Mouse (Mus musculus): ENCODE measurements around the gene Slc25a17. TPM values are rescaled to one million over a fixed set of nuclear protein-coding genes. Genes with fewer than 3 reads are reported as not detected.

The Slc25a17 gene
- total RNA-seq, 1 experiment, result 86.3 TPM

GRCm38 (mm10) chr15:81284121-81284734, 76.4 kb downstream of the Slc25a17 start:
- Histone ChIP-seq H3K4me3 (ENCODE audit: insufficient read depth in 1 of 2, low read depth in 1 of 2, low read length in 2 of 2, poor library complexity in 1 of 2, severe bottlenecking in 1 of 2) (no peak overlapping the region), H3K9ac (ENCODE audit: insufficient read depth, low read depth, low read length, poor library complexity, severe bottlenecking) (no peak overlapping the region), H3K36me3 (ENCODE audit: control insufficient read depth, insufficient read depth, low read length, poor library complexity, severe bottlenecking) (no peaks in the 10 kb centered on the region), H3K9me3 (ENCODE audit: control insufficient read depth, insufficient read depth, low read depth, low read length) (no peaks in the 10 kb centered on the region), H3K4me1 (ENCODE audit: control insufficient read depth in 2 of 2, insufficient read depth in 2 of 2, low read length in 2 of 2, poor library complexity in 1 of 2) (0 out of 4 replicates have a peak, but pooled peaks cover 1 to 2% of the 10 kb centered on the region in 2 experiments), H3K27ac (ENCODE audit: insufficient read depth, low read depth, low read length, poor library complexity, severe bottlenecking) (no peak overlapping the region)
- in situ Hi-C loops (cut with MboI; ENCODE audit: low sequenced_read_pairs in 2 of 2, unreplicated experiment in 2 of 2), result no loop called here
- no peak for TF ChIP-seq ZNF384 (IDR thresholded peaks at IDR 0.05; ENCODE audit: low read depth, low read length)
- TF ChIP-seq CHD2 (IDR thresholded peaks at IDR 0.05; ENCODE audit: low read depth, low read length), result no peak
- TF ChIP-seq HCFC1 (IDR thresholded peaks at IDR 0.05; ENCODE audit: borderline replicate concordance, insufficient read depth, low read length), result no peak
- TF ChIP-seq MAFK (IDR thresholded peaks at IDR 0.05; ENCODE audit: insufficient read depth, low read depth, low read length), result no peak
- no peak for TF ChIP-seq ZC3H11A (IDR thresholded peaks at IDR 0.05; ENCODE audit: borderline replicate concordance, low read depth, low read length)
- no peak for DNase-seq (ENCODE audit: low read depth, low spot score)

- no peaks in the 10 kb centered on the region for H3K36me3 ChIP-seq (ENCODE audit: control insufficient read depth, insufficient read depth, low read length, poor library complexity, severe bottlenecking)
- in situ Hi-C loops (cut with MboI; ENCODE audit: low sequenced_read_pairs in 2 of 2, unreplicated experiment in 2 of 2), result no loop called here
- no peak overlapping the region for H3K27ac ChIP-seq (ENCODE audit: insufficient read depth, low read depth, low read length, poor library complexity, severe bottlenecking)
- H3K4me1 ChIP-seq (ENCODE audit: control insufficient read depth in 2 of 2, insufficient read depth in 2 of 2, low read length in 2 of 2, poor library complexity in 1 of 2), result 0 out of 4 replicates have a peak, but pooled peaks cover 2 to 4% of the 10 kb centered on the region in 2 experiments
- no peak overlapping the region for H3K9ac ChIP-seq (ENCODE audit: insufficient read depth, low read depth, low read length, poor library complexity, severe bottlenecking)
- no peak for DNase-seq (ENCODE audit: low read depth, low spot score)
- no peak overlapping the region for H3K4me3 ChIP-seq (ENCODE audit: insufficient read depth in 1 of 2, low read depth in 1 of 2, low read length in 2 of 2, poor library complexity in 1 of 2, severe bottlenecking in 1 of 2)
- no peaks in the 10 kb centered on the region for H3K9me3 ChIP-seq (ENCODE audit: control insufficient read depth, insufficient read depth, low read depth, low read length)
- TF ChIP-seq ZNF384 (IDR thresholded peaks at IDR 0.05; ENCODE audit: low read depth, low read length), result no peak
- no peak for TF ChIP-seq ZC3H11A (IDR thresholded peaks at IDR 0.05; ENCODE audit: borderline replicate concordance, low read depth, low read length)
- TF ChIP-seq HCFC1 (IDR thresholded peaks at IDR 0.05; ENCODE audit: borderline replicate concordance, insufficient read depth, low read length), result no peak
- no peak for TF ChIP-seq MAFK (IDR thresholded peaks at IDR 0.05; ENCODE audit: insufficient read depth, low read depth, low read length)
- TF ChIP-seq CHD2 (IDR thresholded peaks at IDR 0.05; ENCODE audit: low read depth, low read length), result no peak
Measured at GRCm38 (mm10) chr15:81278699-81279098, 81.9 kb downstream of the Slc25a17 start.

GRCm38 (mm10) chr15:81277928-81278327, 82.7 kb downstream of the Slc25a17 start:
- Histone ChIP-seq H3K36me3 (ENCODE audit: control insufficient read depth, insufficient read depth, low read length, poor library complexity, severe bottlenecking) (no peaks in the 10 kb centered on the region), H3K9ac (ENCODE audit: insufficient read depth, low read depth, low read length, poor library complexity, severe bottlenecking) (no peak overlapping the region), H3K9me3 (ENCODE audit: control insufficient read depth, insufficient read depth, low read depth, low read length) (no peaks in the 10 kb centered on the region), H3K27ac (ENCODE audit: insufficient read depth, low read depth, low read length, poor library complexity, severe bottlenecking) (no peak overlapping the region), H3K4me1 (ENCODE audit: control insufficient read depth in 2 of 2, insufficient read depth in 2 of 2, low read length in 2 of 2, poor library complexity in 1 of 2) (0 out of 4 replicates have a peak, but pooled peaks cover 2 to 4% of the 10 kb centered on the region in 2 experiments), H3K4me3 (ENCODE audit: insufficient read depth in 1 of 2, low read depth in 1 of 2, low read length in 2 of 2, poor library complexity in 1 of 2, severe bottlenecking in 1 of 2) (no peak overlapping the region)
- in situ Hi-C loops (cut with MboI; ENCODE audit: low sequenced_read_pairs in 2 of 2, unreplicated experiment in 2 of 2), result no loop called here
- no peak for DNase-seq (ENCODE audit: low read depth, low spot score)
- TF ChIP-seq ZNF384 (IDR thresholded peaks at IDR 0.05; ENCODE audit: low read depth, low read length), result no peak

GRCm38 (mm10) chr15:81273361-81273760, 87.3 kb downstream of the Slc25a17 start:
- Histone ChIP-seq H3K9ac (ENCODE audit: insufficient read depth, low read depth, low read length, poor library complexity, severe bottlenecking) (no peak overlapping the region), H3K4me3 (ENCODE audit: insufficient read depth in 1 of 2, low read depth in 1 of 2, low read length in 2 of 2, poor library complexity in 1 of 2, severe bottlenecking in 1 of 2) (no peak overlapping the region), H3K36me3 (ENCODE audit: control insufficient read depth, insufficient read depth, low read length, poor library complexity, severe bottlenecking) (no peaks in the 10 kb centered on the region), H3K27ac (ENCODE audit: insufficient read depth, low read depth, low read length, poor library complexity, severe bottlenecking) (no peak overlapping the region), H3K4me1 (ENCODE audit: control insufficient read depth in 2 of 2, insufficient read depth in 2 of 2, low read length in 2 of 2, poor library complexity in 1 of 2) (0 out of 4 replicates have a peak, but pooled peaks cover 0 to 3% of the 10 kb centered on the region in 2 experiments), H3K9me3 (ENCODE audit: control insufficient read depth, insufficient read depth, low read depth, low read length) (no peaks in the 10 kb centered on the region)
- in situ Hi-C loops (cut with MboI; ENCODE audit: low sequenced_read_pairs in 2 of 2, unreplicated experiment in 2 of 2), result no loop called here
- DNase-seq (ENCODE audit: low read depth, low spot score), result no peak
- TF ChIP-seq HCFC1 (IDR thresholded peaks at IDR 0.05; ENCODE audit: borderline replicate concordance, insufficient read depth, low read length), result no peak
- TF ChIP-seq ZNF384 (IDR thresholded peaks at IDR 0.05; ENCODE audit: low read depth, low read length), result 0 out of 2 replicates have a peak, but pooled peaks have one; percentile 40
- no peak for TF ChIP-seq ZC3H11A (IDR thresholded peaks at IDR 0.05; ENCODE audit: borderline replicate concordance, low read depth, low read length)

Data from ES-E14 (cell line).